Mouse (Mus musculus) testis, postnatal 10 days (tissue): Measurements from ENCODE around the gene Olfr1272.
"Not testable (repeated sequence)": the region's sequence is repeated elsewhere in the genome, so short reads cannot be mapped to it uniquely, and the experiment has no call there.

Experiments
- DNase-seq: peaks from one replicate; pipeline ENCODE4 v3.0.0; 2021; ENCODE audit warnings: low spot score

Gene Olfr1272

DNA sequence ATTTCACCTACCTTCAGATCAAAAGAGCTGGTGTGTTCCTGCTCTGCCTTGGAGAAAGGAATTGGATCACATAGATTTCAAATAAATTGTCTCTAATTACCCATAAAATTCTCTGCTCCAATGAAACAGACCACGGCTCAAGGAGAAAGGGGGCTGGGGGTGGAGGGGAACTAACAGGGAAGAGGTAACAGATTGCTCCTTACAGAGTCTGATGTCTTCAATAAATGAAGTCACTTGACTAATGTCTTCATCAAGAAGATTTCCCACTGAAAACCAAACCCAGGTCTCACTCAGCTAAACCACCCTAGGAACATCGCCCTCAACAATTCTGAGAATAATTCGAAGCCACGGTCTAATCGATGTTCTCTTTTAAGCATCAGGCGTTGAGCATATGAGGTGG lies at the start of gene Olfr1272:
Gene Olfr1272, minus strand, starts transcription at position 101 of the 400 bp plus-strand sequence.
- DNase-seq, result no peak

DNA sequence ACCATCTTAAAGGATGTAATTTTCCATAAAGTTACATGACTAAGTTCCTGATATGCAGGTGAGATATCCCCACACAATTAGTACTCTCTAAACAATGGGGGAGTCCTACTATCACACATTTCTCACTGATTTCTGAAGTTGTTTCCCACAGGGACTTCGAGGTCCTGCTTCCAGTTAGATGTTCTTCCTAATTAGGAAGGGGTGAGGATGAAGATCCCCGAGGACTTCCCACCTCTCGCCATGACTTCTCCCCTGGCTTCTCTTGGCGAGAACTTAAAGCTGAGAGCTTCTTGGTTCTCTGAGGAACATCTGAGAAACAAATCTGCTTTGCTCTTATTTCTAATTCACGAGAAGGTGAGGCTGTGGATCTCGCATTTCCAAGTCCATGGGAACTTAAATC lies 29.3 kb upstream of the Olfr1272 start, which contains the start of gene Gm13769:
Gene Gm13769, plus strand, starts transcription at position 301 of the 400 bp plus-strand sequence.
- not testable (repeated sequence) for DNase-seq

DNA sequence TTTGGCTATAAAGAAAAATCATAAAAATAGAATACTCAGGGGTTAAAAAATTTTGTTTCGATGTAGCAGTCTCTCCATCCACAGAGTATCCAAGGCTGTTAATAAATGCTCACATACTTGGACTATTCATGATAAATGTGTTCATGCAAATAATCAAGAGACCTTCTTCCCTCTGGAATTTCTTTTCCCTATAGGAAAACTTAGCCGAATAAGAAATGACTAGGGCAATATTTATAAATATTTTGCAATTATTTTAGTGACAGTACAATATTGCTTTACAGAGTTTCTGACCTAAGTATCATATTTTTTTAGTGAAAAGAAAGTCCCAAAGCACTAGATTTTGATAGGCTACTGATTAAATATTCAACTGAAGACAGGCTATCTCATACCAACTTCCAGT lies 21.7 kb downstream of the Olfr1272 start, which contains the start of gene Olfr1271:
Gene Olfr1271, minus strand, starts transcription at position 101 of the 400 bp plus-strand sequence.
- no peak for DNase-seq

DNA sequence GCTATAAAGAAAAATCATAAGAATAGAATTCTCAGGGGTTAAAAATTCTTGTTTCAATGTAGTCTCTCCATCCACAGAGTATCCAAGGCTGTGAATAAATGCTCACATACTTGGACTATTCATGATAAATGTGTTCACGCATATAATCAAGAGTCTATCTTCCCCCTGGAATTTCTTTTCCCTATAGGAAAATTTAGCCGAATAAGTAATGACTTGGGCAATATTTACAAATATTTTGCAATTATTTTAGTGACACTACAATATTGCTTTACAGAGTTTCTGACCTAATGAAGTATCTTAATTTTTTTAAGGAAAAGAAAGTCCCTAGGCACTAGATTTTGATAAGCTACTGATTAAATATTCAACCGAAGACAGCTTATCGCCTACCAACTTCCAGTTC lies 35.1 kb downstream of the Olfr1272 start, which contains the start of gene Olfr142:
Gene Olfr142, minus strand, starts transcription at position 101 of the 400 bp plus-strand sequence.
- DNase-seq, result no peak
